Mouse (Mus musculus) lung, adult 2 months (tissue): ENCODE results near the gene Olfr1289.

ENCODE experiments used
- CTCF ChIP-seq: fragments of 200-500 bp; IDR thresholded peaks from 2 replicates; pipeline ENCODE4 v1.5.1; 2011; ENCODE audit warnings: mild to moderate bottlenecking, low read length, control low read depth; ENCODE audit not compliant: insufficient read depth
- POLR2A ChIP-seq: fragments of 200-500 bp; IDR thresholded peaks from 2 replicates; pipeline ENCODE4 v1.6.1; 2011; ENCODE audit warnings: low read depth, mild to moderate bottlenecking, control low read depth, low read length, borderline replicate concordance; ENCODE audit errors: extremely low read depth

GRCm38 (mm10) chr2:111448842-111449241 is 31.8 kb upstream of the Olfr1289 start, which contains the start of gene Olfr1287:
- no peak for TF ChIP-seq CTCF
- no peak for TF ChIP-seq POLR2A
